Mouse (Mus musculus) CH12F3 (cell line): ENCODE results near the gene Gm5771.
"Not testable (repeated sequence)": the region's sequence is repeated elsewhere in the genome, so short reads cannot be mapped to it uniquely, and the experiment has no call there.

Source experiments
- in situ Hi-C: fragments of 300-500 bp; cut with MboI; formaldehyde crosslinking; loops from 2 replicates; pipeline ENCODE4 v1.14.3; 2020; ENCODE audit warnings: low sequenced_read_pairs

The Gm5771 gene

DNA sequence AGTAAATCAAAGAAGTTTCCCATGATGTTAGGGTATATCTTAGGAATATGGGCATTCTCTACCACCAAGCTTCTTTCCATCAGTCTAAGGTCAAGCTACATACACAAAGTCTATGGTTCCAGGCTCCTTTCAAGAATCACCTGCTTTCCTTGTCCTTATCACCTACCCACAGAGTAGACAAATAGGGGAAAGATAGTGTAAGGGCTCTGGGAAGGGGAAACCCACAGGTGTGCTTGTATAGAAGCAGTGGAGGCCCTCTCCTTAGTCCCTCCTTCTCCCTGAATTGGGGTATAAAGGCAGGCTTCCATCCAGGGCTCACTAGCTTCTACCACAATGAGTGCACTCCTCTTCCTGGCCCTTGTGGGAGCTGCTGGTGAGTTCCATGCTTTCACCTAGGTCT lies at the start of gene Gm5771:
Gm5771 (plus strand) TSS at position 301 of the 400 bp plus-strand sequence.
- in situ Hi-C loops = not testable (repeated sequence)

DNA sequence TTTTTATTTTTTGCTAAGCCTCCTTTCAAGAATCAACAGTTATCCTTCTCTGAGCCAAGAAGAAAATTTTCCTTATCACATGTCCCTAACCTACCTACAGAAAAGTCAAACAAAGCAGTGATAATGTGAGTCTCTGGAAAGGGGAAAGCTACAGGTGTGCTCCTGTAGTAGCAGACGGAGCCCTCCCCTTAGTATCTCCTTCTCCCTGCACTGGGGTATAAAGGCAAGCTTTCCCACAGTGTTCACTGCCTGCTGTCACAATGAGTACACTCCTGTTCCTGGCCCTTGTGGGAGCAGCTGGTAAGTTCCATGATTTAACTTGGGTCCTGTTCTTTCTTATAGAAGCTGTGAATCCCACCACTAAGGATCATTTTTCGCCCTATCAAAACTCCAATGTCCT lies 38.2 kb upstream of the Gm5771 start, which contains the start of gene Try10:
Try10 (plus strand) TSS at position 174 of the 400 bp plus-strand sequence.
- in situ Hi-C loops = no loop called here

DNA sequence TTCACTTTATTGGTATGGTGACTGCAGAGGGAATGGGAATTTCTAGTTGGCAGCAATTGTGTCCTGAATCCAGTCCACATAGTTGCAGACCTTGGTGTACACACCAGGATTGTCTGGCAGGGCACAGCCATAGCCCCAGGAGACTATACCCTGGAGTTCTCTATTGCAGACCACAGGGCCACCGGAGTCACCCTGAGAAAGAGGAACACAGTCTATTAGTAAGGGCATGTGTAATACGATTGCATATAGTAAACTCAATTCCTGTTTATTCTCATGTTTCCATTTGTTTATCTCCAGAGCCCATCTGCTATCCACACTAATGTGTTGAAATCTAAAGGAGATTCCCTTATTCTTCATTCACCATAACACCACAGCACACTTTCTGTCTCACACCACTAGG lies 18.4 kb upstream of the Gm5771 start:
- in situ Hi-C loops = not testable (repeated sequence)

DNA sequence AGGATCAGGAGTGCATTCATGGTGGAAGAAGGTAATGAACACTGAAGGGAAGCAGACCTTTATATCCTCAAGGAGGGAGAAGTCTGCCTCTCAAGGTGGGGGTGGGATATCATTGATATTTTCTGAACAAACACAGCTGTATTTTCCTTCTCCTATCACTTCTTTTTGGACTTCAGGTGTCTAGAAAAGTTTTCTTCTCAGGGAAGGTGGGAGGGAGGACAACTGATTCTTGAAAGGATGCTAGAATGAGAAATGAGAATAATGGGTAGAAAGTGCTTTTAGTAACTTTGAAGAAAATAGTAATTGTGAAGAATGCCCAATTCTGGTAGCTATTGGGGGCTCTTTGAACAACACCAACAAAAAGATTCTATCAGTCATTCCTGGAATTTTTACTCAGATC lies 14.6 kb upstream of the Gm5771 start, which contains the start of gene Prss3:
Prss3 (minus strand) TSS at position 101 of the 400 bp plus-strand sequence.
- in situ Hi-C loops = not testable (repeated sequence)

DNA sequence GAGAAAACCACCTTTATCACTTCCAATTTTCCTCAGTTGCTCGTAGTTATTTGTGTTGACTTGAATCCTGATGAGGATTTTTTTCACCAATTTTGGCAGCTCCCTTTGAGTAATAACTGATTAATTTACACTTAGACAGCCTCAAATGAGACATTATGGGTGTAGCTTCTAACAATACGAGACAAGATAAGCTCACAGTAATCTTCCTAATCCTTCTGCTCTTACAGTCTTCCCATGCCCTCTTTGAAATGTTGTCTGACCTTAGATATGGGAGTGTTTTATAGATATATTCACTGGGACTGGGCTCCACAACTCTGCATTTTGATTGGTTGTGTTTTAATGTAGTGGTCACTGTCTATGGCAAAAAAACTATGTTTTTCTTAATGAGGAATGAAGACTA lies 5.4 kb upstream of the Gm5771 start:
- in situ Hi-C loops = no loop called here

DNA sequence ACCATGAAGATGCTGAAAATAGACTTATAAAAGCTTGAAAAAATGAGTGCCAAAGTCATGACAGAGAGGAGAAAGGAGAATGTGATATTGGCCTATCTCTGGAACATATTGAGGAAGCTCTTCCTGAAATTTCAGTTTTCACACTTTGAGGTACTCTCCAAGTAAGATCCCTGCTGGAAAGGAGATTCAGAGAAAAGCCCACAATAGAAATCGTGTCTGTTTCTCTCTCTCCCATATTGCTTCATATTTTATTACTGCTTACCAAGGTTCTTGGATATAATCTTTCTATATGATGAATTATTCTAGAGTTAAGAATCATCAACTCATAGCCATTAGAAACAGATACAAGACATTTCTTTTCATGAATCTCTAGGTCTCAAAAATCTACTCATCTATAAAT lies 516 bp upstream of the Gm5771 start:
- in situ Hi-C loops = not testable (repeated sequence)

DNA sequence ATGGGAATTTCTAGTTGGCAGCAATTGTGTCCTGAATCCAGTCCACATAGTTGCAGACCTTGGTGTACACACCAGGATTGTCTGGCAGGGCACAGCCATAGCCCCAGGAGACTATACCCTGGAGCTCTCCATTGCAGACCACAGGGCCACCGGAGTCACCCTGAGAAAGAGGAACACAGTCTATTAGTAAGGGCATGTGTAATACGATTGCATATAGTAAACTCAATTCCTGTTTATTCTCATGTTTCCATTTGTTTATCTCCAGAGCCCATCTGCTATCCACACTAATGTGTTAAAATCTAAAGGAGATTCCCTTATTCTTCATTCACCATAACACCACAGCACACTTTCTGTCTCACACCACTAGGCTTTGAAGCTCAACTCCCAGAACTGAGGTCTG lies 50.1 kb downstream of the Gm5771 start:
- in situ Hi-C loops = not testable (repeated sequence)

DNA sequence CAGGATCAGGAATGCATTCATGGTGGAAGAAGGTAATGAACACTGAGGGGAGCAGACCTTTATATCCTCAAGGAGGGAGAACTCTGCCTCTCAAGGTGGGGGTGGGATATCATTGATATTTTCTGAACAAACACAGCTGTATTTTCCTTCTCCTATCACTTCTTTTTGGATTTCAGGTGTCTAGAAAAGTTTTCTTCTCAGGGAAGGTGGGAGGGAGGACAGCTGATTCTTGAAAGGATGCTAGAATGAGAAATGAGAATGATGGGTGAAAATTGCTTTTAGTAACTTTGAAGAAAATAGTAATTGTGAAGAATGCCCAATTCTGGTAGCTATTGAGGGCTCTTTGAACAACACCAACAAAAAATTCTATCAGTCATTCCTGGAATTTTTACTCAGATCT lies 53.9 kb downstream of the Gm5771 start, which contains the start of gene Gm10334:
Gm10334 (minus strand) TSS at position 101 of the 400 bp plus-strand sequence.
- in situ Hi-C loops = not testable (repeated sequence)
